Comparison of ENCODE assay signal across 13 mouse cellular contexts in the genomic region with DNA sequence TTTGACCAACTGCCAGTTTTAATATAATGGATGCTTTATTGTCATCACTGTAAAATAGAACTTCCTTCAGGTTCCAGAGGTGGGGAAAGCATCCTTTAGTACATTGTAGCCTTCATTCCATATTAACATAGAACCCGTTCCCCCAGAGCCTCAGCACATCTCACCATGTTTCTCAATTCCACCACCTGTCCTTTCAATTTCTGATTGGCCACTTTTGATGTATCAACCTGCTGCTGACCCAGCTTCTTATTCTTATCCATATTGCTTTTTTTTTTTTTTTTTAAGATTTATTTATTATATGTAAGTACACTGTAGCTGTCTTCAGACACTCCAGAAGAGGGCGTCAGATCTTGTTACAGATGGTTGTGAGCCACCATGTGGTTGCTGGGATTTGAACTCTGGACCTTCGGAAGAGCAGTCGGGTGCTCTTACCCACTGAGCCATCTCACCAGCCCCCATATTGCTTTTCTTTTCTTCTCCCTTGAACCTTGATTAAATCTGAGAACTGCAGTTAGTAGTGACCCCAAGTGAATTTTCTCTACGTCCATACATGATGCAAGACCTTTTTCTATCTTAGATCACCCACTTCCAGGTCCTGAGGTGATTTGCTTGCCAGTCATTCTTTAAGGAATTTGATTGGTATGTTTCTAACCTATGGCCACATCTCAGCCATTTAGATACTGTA. TPM values are rescaled to one million over a fixed set of nuclear protein-coding genes. Genes with fewer than 3 reads are reported as not detected.
A peak's percentile ranks its signal among the peaks of the same experiment; 100 is the strongest.
DNase-seq lines count a peak whose midpoint lies in the region; ATAC-seq and TF ChIP-seq lines count a peak whose summit lies in the region.
"Not testable (repeated sequence)": the region's sequence is repeated elsewhere in the genome, so short reads cannot be mapped to it uniquely, and the experiment has no call there.
"Had no signal": no experiment of that assay in that cellular context is flagged by ENCODE, and none has a peak within 500 bp of the region (broad histone marks: within the 10 kb centered on the region; RNA-seq: fewer than 3 reads in every experiment).

No protein-coding gene starts in this region.

- H3K27me3 ChIP-seq in MEL (ENCODE audit: control insufficient read depth in 1 of 2, insufficient read depth in 2 of 2, low read length in 2 of 2); forebrain, embryonic 11.5 days (ENCODE audit: control insufficient read depth, insufficient read depth, low read length); heart, embryonic 13.5 days (replicated peaks); hindbrain, postnatal 0 days (ENCODE audit: insufficient read depth, low read length); limb, embryonic 11.5 days (ENCODE audit: control insufficient read depth, insufficient read depth, low read length); lung, embryonic 14.5 days (ENCODE audit: insufficient read depth, low read length); midbrain, postnatal 0 days (ENCODE audit: insufficient read depth, low read length): not testable (repeated sequence)

- not testable (repeated sequence) for H3K36me3 ChIP-seq in MEL (ENCODE audit: control insufficient read depth in 1 of 2, insufficient read depth in 2 of 2, low read length in 2 of 2); forebrain, embryonic 11.5 days (ENCODE audit: control insufficient read depth, insufficient read depth, low read length); hindbrain, postnatal 0 days (ENCODE audit: insufficient read depth, low read length); limb, embryonic 11.5 days (ENCODE audit: control insufficient read depth, insufficient read depth, low read length); lung, embryonic 14.5 days (ENCODE audit: insufficient read depth); midbrain, postnatal 0 days (ENCODE audit: insufficient read depth, low read length)
- peaks cover 21% of the 10 kb centered on the region for H3K36me3 ChIP-seq in heart, embryonic 13.5 days

- peak; percentile 53 for DNase-seq in MEL (ENCODE audit: low read depth, low spot score)
- DNase-seq in forebrain, embryonic 11.5 days (ENCODE audit: low spot score): peak; percentile 30
- DNase-seq in hindbrain, postnatal 0 days (ENCODE audit: low spot score); limb, embryonic 11.5 days (ENCODE audit: low spot score); lung, embryonic 14.5 days; midbrain, postnatal 0 days (ENCODE audit: low spot score): not testable (repeated sequence)

- not testable (repeated sequence) for TF ChIP-seq POLR2A in MEL (IDR thresholded peaks at IDR 0.05; ENCODE audit: control insufficient read depth in 1 of 2, insufficient read depth in 1 of 2, low read depth in 1 of 2, low read length in 2 of 2, poor library complexity in 1 of 2)

- WGBS in forebrain, embryonic 11.5 days: 70% methylated on average over 4 of the region's 5 CpGs
- WGBS in heart, embryonic 13.5 days: 73% methylated on average over 4 of the region's 5 CpGs
- WGBS in hindbrain, postnatal 0 days: 76% methylated on average over 4 of the region's 5 CpGs
- WGBS in limb, embryonic 11.5 days: 64% methylated on average over 4 of the region's 5 CpGs
- 55% methylated on average over 4 of the region's 5 CpGs for WGBS in lung, embryonic 14.5 days
- WGBS in midbrain, postnatal 0 days: 67% methylated on average over 4 of the region's 5 CpGs

- H3K27ac ChIP-seq in MEL (ENCODE audit: control insufficient read depth, low read depth, low read length); forebrain, embryonic 11.5 days (ENCODE audit: low read depth, low read length); heart, embryonic 13.5 days (replicated peaks); hindbrain, postnatal 0 days; limb, embryonic 11.5 days (replicated peaks; ENCODE audit: low read depth, low read length); lung, embryonic 14.5 days (ENCODE audit: low read depth); midbrain, postnatal 0 days (ENCODE audit: low read depth, low read length): not testable (repeated sequence)

- peak overlapping the region; percentile 85 for H3K4me2 ChIP-seq in forebrain, embryonic 11.5 days (ENCODE audit: low read depth, low read length, severe bottlenecking)
- peak overlapping the region; percentile 80 for H3K4me2 ChIP-seq in heart, embryonic 13.5 days
- peak overlapping the region; percentile 86 for H3K4me2 ChIP-seq in hindbrain, postnatal 0 days (ENCODE audit: low read depth, low read length)
- peak overlapping the region; percentile 67; the same call in 1 of the 2 replicates for H3K4me2 ChIP-seq in limb, embryonic 11.5 days (ENCODE audit: low read depth, severe bottlenecking)
- peak overlapping the region; percentile 85 for H3K4me2 ChIP-seq in lung, embryonic 14.5 days
- peak overlapping the region; percentile 96; the same call in 1 of the 2 replicates for H3K4me2 ChIP-seq in midbrain, postnatal 0 days (ENCODE audit: low read depth, low read length, poor library complexity, severe bottlenecking)

- not testable (repeated sequence) for H3K9me3 ChIP-seq in MEL (replicated peaks; ENCODE audit: insufficient read depth, low read length); forebrain, embryonic 11.5 days (ENCODE audit: control insufficient read depth, low read length); heart, embryonic 13.5 days; hindbrain, postnatal 0 days (ENCODE audit: low read length); limb, embryonic 11.5 days (ENCODE audit: control insufficient read depth, low read length); lung, embryonic 14.5 days (ENCODE audit: low read depth, low read length); midbrain, postnatal 0 days (ENCODE audit: low read length)

- H3K4me3 ChIP-seq in MEL (ENCODE audit: control insufficient read depth in 1 of 2, insufficient read depth in 1 of 2, low read depth in 2 of 2, low read length in 2 of 2); midbrain, postnatal 0 days (ENCODE audit: low read depth, low read length): not testable (repeated sequence)
- peak overlapping the region; percentile 50 for H3K4me3 ChIP-seq in forebrain, embryonic 11.5 days (ENCODE audit: low read depth, low read length)
- peak overlapping the region; percentile 69 for H3K4me3 ChIP-seq in heart, embryonic 13.5 days
- peak overlapping the region; percentile 55; the same call in 1 of the 2 replicates for H3K4me3 ChIP-seq in hindbrain, postnatal 0 days (ENCODE audit: low read length)
- H3K4me3 ChIP-seq in limb, embryonic 11.5 days (ENCODE audit: low read depth, low read length): peak overlapping the region; percentile 39; the same call in 1 of the 2 replicates
- peak overlapping the region; percentile 49 for H3K4me3 ChIP-seq in lung, embryonic 14.5 days (ENCODE audit: low read depth, low read length)

- TF ChIP-seq CTCF in MEL (IDR thresholded peaks at IDR 0.05 in 2 of 3, conservative IDR thresholded peaks at IDR 0.05 in 1 of 3; ENCODE audit: control insufficient read depth in 1 of 3, insufficient read depth in 1 of 3, low read depth in 2 of 3, low read length in 3 of 3, poor library complexity in 1 of 3, severe bottlenecking in 1 of 3); hindbrain, postnatal 0 days (IDR thresholded peaks at IDR 0.05; ENCODE audit: low read depth); lung, embryonic 14.5 days (IDR thresholded peaks at IDR 0.05; ENCODE audit: low read depth); midbrain, postnatal 0 days (IDR thresholded peaks at IDR 0.05): not testable (repeated sequence)

- H3K4me1 ChIP-seq in MEL (ENCODE audit: control insufficient read depth in 1 of 2, insufficient read depth in 2 of 2, low read length in 2 of 2): peaks cover 0 to 10% of the 10 kb centered on the region in 2 experiments; a peak in 2 of 4 replicates
- H3K4me1 ChIP-seq in forebrain, embryonic 11.5 days (replicated peaks; ENCODE audit: control insufficient read depth, insufficient read depth, low read length); heart, embryonic 13.5 days; hindbrain, postnatal 0 days (ENCODE audit: insufficient read depth, low read length); limb, embryonic 11.5 days (ENCODE audit: control insufficient read depth, insufficient read depth, low read length); lung, embryonic 14.5 days (ENCODE audit: insufficient read depth); midbrain, postnatal 0 days (ENCODE audit: insufficient read depth, low read length): not testable (repeated sequence)

- not testable (repeated sequence) for H3K9ac ChIP-seq in MEL (ENCODE audit: control insufficient read depth, low read depth, low read length, poor library complexity, severe bottlenecking); forebrain, embryonic 11.5 days (ENCODE audit: low read length); hindbrain, postnatal 0 days (replicated peaks; ENCODE audit: low read length); limb, embryonic 11.5 days (ENCODE audit: low read length); lung, embryonic 14.5 days; midbrain, postnatal 0 days (replicated peaks; ENCODE audit: low read length, poor library complexity, severe bottlenecking)
- peak overlapping the region; percentile 91 for H3K9ac ChIP-seq in heart, embryonic 13.5 days

- TF ChIP-seq EP300 in MEL (IDR thresholded peaks at IDR 0.05; ENCODE audit: low read depth in 1 of 2, low read length in 2 of 2): not testable (repeated sequence)

- not testable (repeated sequence) for ATAC-seq in forebrain, embryonic 11.5 days (replicated peaks; ENCODE audit: low FRiP score); heart, embryonic 13.5 days (ENCODE audit: extremely low read depth, insufficient number of reproducible peaks, low FRiP score, low TSS enrichment); hindbrain, postnatal 0 days; limb, embryonic 11.5 days (ENCODE audit: insufficient number of reproducible peaks, low FRiP score, low TSS enrichment, low read depth); lung, embryonic 14.5 days (ENCODE audit: insufficient read depth); midbrain, postnatal 0 days (ENCODE audit: low FRiP score)

- not testable (repeated sequence) for TF ChIP-seq RAD21 in MEL (IDR thresholded peaks at IDR 0.05; ENCODE audit: low read depth, low read length)

- H3K79me2 ChIP-seq in MEL (ENCODE audit: control insufficient read depth, insufficient read depth, low read length, poor library complexity): not testable (repeated sequence)

RNA-seq across cellular contexts. Expression of gene Rdm1, which starts 1.9 kb away (rescaled TPM):
- total RNA-seq in MEL (2012; rRNA removed): 6.5 and 6.7 TPM in 2 replicates
- 1 to 10 TPM in 1 of 2 experiments, not detected in 1; 6.8 TPM for polyA plus RNA-seq in MEL (2012; ENCODE audit: insufficient read depth in 1 of 2, insufficient read length in 2 of 2, low read depth in 1 of 2, low replicate concordance in 2 of 2, missing spikeins in 1 of 2)
- polyA plus RNA-seq in forebrain, embryonic 11.5 days (2014; fragmentation: Nextera tagmentation; extraction: Ambion mirVana): 45.6 and 50.7 TPM in 2 replicates
- 31.8 and 37.0 TPM in 2 replicates for polyA plus RNA-seq in heart, embryonic 13.5 days (2015; fragmentation: Nextera tagmentation; extraction: Ambion mirVana)
- 12.4 and 15.2 TPM in 2 replicates for total RNA-seq in hindbrain, postnatal 0 days (2014; rRNA removed)
- polyA plus RNA-seq in hindbrain, postnatal 0 days (2015; fragmentation: Nextera tagmentation; extraction: Ambion mirVana): 13.8 and 15.9 TPM in 2 replicates
- polyA plus RNA-seq in limb, embryonic 11.5 days (2014; fragmentation: Nextera tagmentation; extraction: Ambion mirVana): 30.0 and 31.0 TPM in 2 replicates
- 33.1 and 33.4 TPM in 2 replicates for polyA plus RNA-seq in lung, embryonic 14.5 days (2014; fragmentation: Nextera tagmentation; extraction: Ambion mirVana)
- 2.8 and 3.6 TPM in 2 replicates for total RNA-seq in midbrain, postnatal 0 days (2014; rRNA removed)
- 8.3 and 9.2 TPM in 2 replicates for polyA plus RNA-seq in midbrain, postnatal 0 days (2015; fragmentation: Nextera tagmentation; extraction: Ambion mirVana)

RNA-seq across cellular contexts. Expression of gene Gm11634, which starts 29.8 kb away (rescaled TPM):
- not detected in 2 replicates for total RNA-seq in MEL (2012; rRNA removed)
- polyA plus RNA-seq in MEL (2012; ENCODE audit: insufficient read depth in 1 of 2, insufficient read length in 2 of 2, low read depth in 1 of 2, low replicate concordance in 2 of 2, missing spikeins in 1 of 2): not detected
- 0.44 TPM in 1 of 2 replicates, not detected in the other for polyA plus RNA-seq in forebrain, embryonic 11.5 days (2014; fragmentation: Nextera tagmentation; extraction: Ambion mirVana)
- not detected in 2 replicates for polyA plus RNA-seq in heart, embryonic 13.5 days (2015; fragmentation: Nextera tagmentation; extraction: Ambion mirVana)
- not detected in 2 replicates for total RNA-seq in hindbrain, postnatal 0 days (2014; rRNA removed)
- polyA plus RNA-seq in hindbrain, postnatal 0 days (2015; fragmentation: Nextera tagmentation; extraction: Ambion mirVana): not detected in 2 replicates
- not detected in 2 replicates for polyA plus RNA-seq in limb, embryonic 11.5 days (2014; fragmentation: Nextera tagmentation; extraction: Ambion mirVana)
- polyA plus RNA-seq in lung, embryonic 14.5 days (2014; fragmentation: Nextera tagmentation; extraction: Ambion mirVana): not detected in 2 replicates
- total RNA-seq in midbrain, postnatal 0 days (2014; rRNA removed): not detected in 2 replicates
- not detected in 2 replicates for polyA plus RNA-seq in midbrain, postnatal 0 days (2015; fragmentation: Nextera tagmentation; extraction: Ambion mirVana)
- total RNA-seq: adrenal gland, postnatal 4 days; gastrocnemius, postnatal 36 days; heart, postnatal 4 days; layer of hippocampus, postnatal 36 days had no signal
- polyA plus RNA-seq: cortical plate, adult 2 months; midbrain, embryonic 16.5 days had no signal

RNA-seq across cellular contexts. Expression of gene Arl4d, which starts 36.5 kb away (rescaled TPM):
- 0.23 and 0.33 TPM in 2 replicates for total RNA-seq in MEL (2012; rRNA removed)
- polyA plus RNA-seq in MEL (2012; ENCODE audit: insufficient read depth in 1 of 2, insufficient read length in 2 of 2, low read depth in 1 of 2, low replicate concordance in 2 of 2, missing spikeins in 1 of 2): under 1 TPM in 1 of 2 experiments, not detected in 1; 0.17 TPM
- polyA plus RNA-seq in forebrain, embryonic 11.5 days (2014; fragmentation: Nextera tagmentation; extraction: Ambion mirVana): 8.0 and 10.6 TPM in 2 replicates
- 8.7 and 9.1 TPM in 2 replicates for polyA plus RNA-seq in heart, embryonic 13.5 days (2015; fragmentation: Nextera tagmentation; extraction: Ambion mirVana)
- 5.7 and 6.5 TPM in 2 replicates for total RNA-seq in hindbrain, postnatal 0 days (2014; rRNA removed)
- polyA plus RNA-seq in hindbrain, postnatal 0 days (2015; fragmentation: Nextera tagmentation; extraction: Ambion mirVana): 6.2 TPM in 2 replicates
- polyA plus RNA-seq in limb, embryonic 11.5 days (2014; fragmentation: Nextera tagmentation; extraction: Ambion mirVana): 1.7 TPM in 2 replicates
- polyA plus RNA-seq in lung, embryonic 14.5 days (2014; fragmentation: Nextera tagmentation; extraction: Ambion mirVana): 2.1 and 2.8 TPM in 2 replicates
- 4.5 and 6.9 TPM in 2 replicates for total RNA-seq in midbrain, postnatal 0 days (2014; rRNA removed)
- polyA plus RNA-seq in midbrain, postnatal 0 days (2015; fragmentation: Nextera tagmentation; extraction: Ambion mirVana): 5.7 and 7.1 TPM in 2 replicates

RNA-seq across cellular contexts. Expression of gene Tmem106a, which starts 46.8 kb away (rescaled TPM):
- total RNA-seq in MEL (2012; rRNA removed): 0.23 and 0.36 TPM in 2 replicates
- polyA plus RNA-seq in MEL (2012; ENCODE audit: insufficient read depth in 1 of 2, insufficient read length in 2 of 2, low read depth in 1 of 2, low replicate concordance in 2 of 2, missing spikeins in 1 of 2): under 1 TPM in 1 of 2 experiments, not detected in 1; 0.81 TPM
- 3.0 and 3.3 TPM in 2 replicates for polyA plus RNA-seq in forebrain, embryonic 11.5 days (2014; fragmentation: Nextera tagmentation; extraction: Ambion mirVana)
- 4.0 and 4.4 TPM in 2 replicates for polyA plus RNA-seq in heart, embryonic 13.5 days (2015; fragmentation: Nextera tagmentation; extraction: Ambion mirVana)
- 2.6 and 5.2 TPM in 2 replicates for total RNA-seq in hindbrain, postnatal 0 days (2014; rRNA removed)
- 5.1 and 5.3 TPM in 2 replicates for polyA plus RNA-seq in hindbrain, postnatal 0 days (2015; fragmentation: Nextera tagmentation; extraction: Ambion mirVana)
- polyA plus RNA-seq in limb, embryonic 11.5 days (2014; fragmentation: Nextera tagmentation; extraction: Ambion mirVana): 0.67 and 1.3 TPM in 2 replicates
- polyA plus RNA-seq in lung, embryonic 14.5 days (2014; fragmentation: Nextera tagmentation; extraction: Ambion mirVana): 3.3 and 5.2 TPM in 2 replicates
- total RNA-seq in midbrain, postnatal 0 days (2014; rRNA removed): 1.5 and 3.0 TPM in 2 replicates
- 3.5 and 3.6 TPM in 2 replicates for polyA plus RNA-seq in midbrain, postnatal 0 days (2015; fragmentation: Nextera tagmentation; extraction: Ambion mirVana)
